Mouse (Mus musculus): ENCODE measurements around the gene Oaz1. TPM values are rescaled to one million over a fixed set of nuclear protein-coding genes. Genes with fewer than 3 reads are reported as not detected.
"Not testable (repeated sequence)": the region's sequence is repeated elsewhere in the genome, so short reads cannot be mapped to it uniquely, and the experiment has no call there.

Gene Oaz1
- polyA plus RNA-seq, 1 experiment from 2014 or later, result 1,935 TPM

GRCm38 (mm10) chr10:80814800-80815199 is 11.7 kb upstream of the Oaz1 start:
- Histone ChIP-seq H3K27ac (ENCODE audit: low read depth, low read length) (no peak overlapping the region), H3K4me2 (no peak overlapping the region), H3K9ac (ENCODE audit: low read depth, low read length) (no peak overlapping the region), H3K9me3 (replicated peaks; ENCODE audit: control insufficient read depth, low read length) (no peaks in the 10 kb centered on the region), H3K36me3 (ENCODE audit: control insufficient read depth, insufficient read depth, low read length) (no peaks in the 10 kb centered on the region), H3K4me1 (ENCODE audit: control insufficient read depth, insufficient read depth, low read length) (peaks cover 7% of the 10 kb centered on the region; the same call in 1 of the 2 replicates), H3K4me3 (ENCODE audit: low read depth, low read length) (no peak overlapping the region), H3K27me3 (ENCODE audit: control insufficient read depth, insufficient read depth, low read length) (no peaks in the 10 kb centered on the region; the same call in 1 of the 2 replicates)
- WGBS (ENCODE audit: insufficient replicate concordance), result 61% methylated on average over 7 of the region's 7 CpGs
- ATAC-seq (replicated peaks; ENCODE audit: insufficient number of reproducible peaks, low FRiP score, low TSS enrichment), result no peak

GRCm38 (mm10) chr10:80816303-80816702 is 10.2 kb upstream of the Oaz1 start:
- not testable (repeated sequence) for H3K36me3 ChIP-seq (ENCODE audit: control insufficient read depth, insufficient read depth, low read length); H3K9me3 ChIP-seq (replicated peaks; ENCODE audit: control insufficient read depth, low read length); H3K4me1 ChIP-seq (ENCODE audit: control insufficient read depth, insufficient read depth, low read length); ATAC-seq (replicated peaks; ENCODE audit: insufficient number of reproducible peaks, low FRiP score, low TSS enrichment); H3K27me3 ChIP-seq (ENCODE audit: control insufficient read depth, insufficient read depth, low read length); H3K4me3 ChIP-seq (ENCODE audit: low read depth, low read length); H3K4me2 ChIP-seq; H3K9ac ChIP-seq (ENCODE audit: low read depth, low read length); H3K27ac ChIP-seq (ENCODE audit: low read depth, low read length)
- 84% methylated on average over 3 of the region's 3 CpGs for WGBS (ENCODE audit: insufficient replicate concordance)

GRCm38 (mm10) chr10:80817164-80817563 is 9.3 kb upstream of the Oaz1 start:
- Histone ChIP-seq H3K4me3 (ENCODE audit: low read depth, low read length) (no peak overlapping the region), H3K27ac (ENCODE audit: low read depth, low read length) (no peak overlapping the region), H3K36me3 (ENCODE audit: control insufficient read depth, insufficient read depth, low read length) (no peaks in the 10 kb centered on the region), H3K4me2 (no peak overlapping the region), H3K4me1 (ENCODE audit: control insufficient read depth, insufficient read depth, low read length) (no peaks in the 10 kb centered on the region), H3K27me3 (ENCODE audit: control insufficient read depth, insufficient read depth, low read length) (no peaks in the 10 kb centered on the region; the same call in 1 of the 2 replicates), H3K9ac (ENCODE audit: low read depth, low read length) (no peak overlapping the region), H3K9me3 (replicated peaks; ENCODE audit: control insufficient read depth, low read length) (no peaks in the 10 kb centered on the region)
- ATAC-seq (replicated peaks; ENCODE audit: insufficient number of reproducible peaks, low FRiP score, low TSS enrichment), result no peak
- WGBS (ENCODE audit: insufficient replicate concordance), result 69% methylated on average over 2 of the region's 2 CpGs

- not testable (repeated sequence) for H3K4me2 ChIP-seq; H3K4me3 ChIP-seq (ENCODE audit: low read depth, low read length); H3K36me3 ChIP-seq (ENCODE audit: control insufficient read depth, insufficient read depth, low read length); ATAC-seq (replicated peaks; ENCODE audit: insufficient number of reproducible peaks, low FRiP score, low TSS enrichment); H3K9me3 ChIP-seq (replicated peaks; ENCODE audit: control insufficient read depth, low read length); H3K27me3 ChIP-seq (ENCODE audit: control insufficient read depth, insufficient read depth, low read length); H3K4me1 ChIP-seq (ENCODE audit: control insufficient read depth, insufficient read depth, low read length); H3K9ac ChIP-seq (ENCODE audit: low read depth, low read length); H3K27ac ChIP-seq (ENCODE audit: low read depth, low read length)
- 78% methylated on average over 7 of the region's 7 CpGs for WGBS (ENCODE audit: insufficient replicate concordance)
Observed at GRCm38 (mm10) chr10:80817955-80818354, 8.5 kb upstream of the Oaz1 start.

- H3K4me2 ChIP-seq, result no peak overlapping the region
Observed at GRCm38 (mm10) chr10:80818599-80819281, 7.7 kb upstream of the Oaz1 start.

GRCm38 (mm10) chr10:80819406-80819805 is 7.0 kb upstream of the Oaz1 start:
- Histone ChIP-seq H3K4me2 (no peak overlapping the region), H3K27me3 (ENCODE audit: control insufficient read depth, insufficient read depth, low read length) (no peaks in the 10 kb centered on the region), H3K9ac (ENCODE audit: low read depth, low read length) (no peak overlapping the region; the same call in 1 of the 2 replicates), H3K27ac (ENCODE audit: low read depth, low read length) (no peak overlapping the region), H3K36me3 (ENCODE audit: control insufficient read depth, insufficient read depth, low read length) (no peaks in the 10 kb centered on the region), H3K4me1 (ENCODE audit: control insufficient read depth, insufficient read depth, low read length) (no peaks in the 10 kb centered on the region), H3K4me3 (ENCODE audit: low read depth, low read length) (no peak overlapping the region), H3K9me3 (replicated peaks; ENCODE audit: control insufficient read depth, low read length) (no peaks in the 10 kb centered on the region)
- no peak for ATAC-seq (replicated peaks; ENCODE audit: insufficient number of reproducible peaks, low FRiP score, low TSS enrichment)
- 51% methylated on average over 3 of the region's 3 CpGs for WGBS (ENCODE audit: insufficient replicate concordance)

More at GRCm38 (mm10) chr10:80818599-80819281, 7.7 kb upstream of the Oaz1 start:
- Histone ChIP-seq H3K4me1 (ENCODE audit: control insufficient read depth, insufficient read depth, low read length) (no peaks in the 10 kb centered on the region), H3K9ac (ENCODE audit: low read depth, low read length) (no peak overlapping the region; the same call in 1 of the 2 replicates), H3K4me3 (ENCODE audit: low read depth, low read length) (no peak overlapping the region), H3K27me3 (ENCODE audit: control insufficient read depth, insufficient read depth, low read length) (no peaks in the 10 kb centered on the region), H3K36me3 (ENCODE audit: control insufficient read depth, insufficient read depth, low read length) (no peaks in the 10 kb centered on the region), H3K27ac (ENCODE audit: low read depth, low read length) (no peak overlapping the region), H3K9me3 (replicated peaks; ENCODE audit: control insufficient read depth, low read length) (no peaks in the 10 kb centered on the region)
- ATAC-seq (replicated peaks; ENCODE audit: insufficient number of reproducible peaks, low FRiP score, low TSS enrichment), result no peak; the same call in 1 of the 2 replicates
- 52% methylated on average over 6 of the region's 6 CpGs for WGBS (ENCODE audit: insufficient replicate concordance)

GRCm38 (mm10) chr10:80821991-80822390 is 4.5 kb upstream of the Oaz1 start:
- Histone ChIP-seq H3K4me3 (ENCODE audit: low read depth, low read length) (no peak overlapping the region), H3K27me3 (ENCODE audit: control insufficient read depth, insufficient read depth, low read length) (no peaks in the 10 kb centered on the region), H3K9ac (ENCODE audit: low read depth, low read length) (no peak overlapping the region), H3K9me3 (replicated peaks; ENCODE audit: control insufficient read depth, low read length) (no peaks in the 10 kb centered on the region), H3K36me3 (ENCODE audit: control insufficient read depth, insufficient read depth, low read length) (no peaks in the 10 kb centered on the region), H3K4me1 (ENCODE audit: control insufficient read depth, insufficient read depth, low read length) (no peaks in the 10 kb centered on the region), H3K27ac (ENCODE audit: low read depth, low read length) (no peak overlapping the region), H3K4me2 (no peak overlapping the region)
- 40% methylated on average over 2 of the region's 2 CpGs for WGBS (ENCODE audit: insufficient replicate concordance)
- ATAC-seq (replicated peaks; ENCODE audit: insufficient number of reproducible peaks, low FRiP score, low TSS enrichment), result no peak

GRCm38 (mm10) chr10:80822528-80822927 is 3.9 kb upstream of the Oaz1 start:
- Histone ChIP-seq H3K4me2 (no peak overlapping the region), H3K36me3 (ENCODE audit: control insufficient read depth, insufficient read depth, low read length) (no peaks in the 10 kb centered on the region), H3K27ac (ENCODE audit: low read depth, low read length) (no peak overlapping the region), H3K9ac (ENCODE audit: low read depth, low read length) (no peak overlapping the region), H3K4me3 (ENCODE audit: low read depth, low read length) (no peak overlapping the region), H3K9me3 (replicated peaks; ENCODE audit: control insufficient read depth, low read length) (no peaks in the 10 kb centered on the region), H3K27me3 (ENCODE audit: control insufficient read depth, insufficient read depth, low read length) (no peaks in the 10 kb centered on the region), H3K4me1 (ENCODE audit: control insufficient read depth, insufficient read depth, low read length) (peaks cover 1% of the 10 kb centered on the region)
- WGBS (ENCODE audit: insufficient replicate concordance), result 78% methylated on average over 5 of the region's 5 CpGs
- no peak for ATAC-seq (replicated peaks; ENCODE audit: insufficient number of reproducible peaks, low FRiP score, low TSS enrichment)

- peaks cover 8% of the 10 kb centered on the region for H3K4me1 ChIP-seq (ENCODE audit: control insufficient read depth, insufficient read depth, low read length)
- no peak overlapping the region for H3K4me3 ChIP-seq (ENCODE audit: low read depth, low read length)
- H3K36me3 ChIP-seq (ENCODE audit: control insufficient read depth, insufficient read depth, low read length), result no peaks in the 10 kb centered on the region
- H3K4me2 ChIP-seq, result no peak overlapping the region
- H3K9me3 ChIP-seq (replicated peaks; ENCODE audit: control insufficient read depth, low read length), result no peaks in the 10 kb centered on the region
- WGBS (ENCODE audit: insufficient replicate concordance), result 87% methylated on average over 1 of the region's 1 CpGs
- no peak for ATAC-seq (replicated peaks; ENCODE audit: insufficient number of reproducible peaks, low FRiP score, low TSS enrichment)
- H3K27me3 ChIP-seq (ENCODE audit: control insufficient read depth, insufficient read depth, low read length), result no peaks in the 10 kb centered on the region
- H3K27ac ChIP-seq (ENCODE audit: low read depth, low read length), result no peak overlapping the region
- no peak overlapping the region for H3K9ac ChIP-seq (ENCODE audit: low read depth, low read length)
Observed at GRCm38 (mm10) chr10:80823316-80823715, 3.1 kb upstream of the Oaz1 start.
